Mouse (Mus musculus): ENCODE measurements at regions not wholly inside any gene's neighbourhood (a gene's known extent, or its start where the extent isn't known, plus 50 kb on each side); places are given as distances from the start of the nearest gene placed in this dataset.

DNA sequence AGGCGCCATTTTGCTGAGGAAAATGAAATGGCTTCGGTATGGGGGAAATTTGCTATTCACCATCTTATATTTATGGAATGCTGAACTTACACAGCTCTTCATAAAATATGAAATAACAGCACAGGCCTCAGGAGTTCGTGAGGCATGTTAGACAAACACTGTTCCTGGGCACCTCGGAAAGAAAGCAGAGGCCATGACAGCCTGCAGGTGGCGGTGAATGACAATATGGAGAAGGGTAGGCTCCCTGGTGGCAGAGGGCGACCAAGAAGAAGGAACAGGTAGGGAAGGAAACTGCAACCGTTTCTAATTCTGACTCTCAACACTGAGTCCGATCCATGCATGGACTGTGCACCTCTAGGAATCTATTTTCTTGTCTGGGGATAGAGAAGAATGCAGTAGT, 553.6 kb upstream of the Tmpo start:
- TF ChIP-seq POLR2A (IDR thresholded peaks at IDR 0.05; ENCODE audit: control insufficient read depth, low read depth, low read length) (no peak), CTCF (IDR thresholded peaks at IDR 0.05; ENCODE audit: control insufficient read depth, insufficient read depth, insufficient replicate concordance, low read depth, low read length) (no peak)
- Histone ChIP-seq H3K4me1 (ENCODE audit: control insufficient read depth, insufficient read depth, low read length) (no peaks in the 10 kb centered on the region), H3K27me3 (ENCODE audit: control insufficient read depth, insufficient read depth, low read length) (no peaks in the 10 kb centered on the region), H3K27ac (ENCODE audit: control insufficient read depth, insufficient read depth, low read depth, low read length) (no peak overlapping the region), H3K36me3 (ENCODE audit: control insufficient read depth, insufficient read depth, low read length) (no peaks in the 10 kb centered on the region), H3K4me3 (ENCODE audit: control insufficient read depth, low read depth, low read length) (no peak overlapping the region)

DNA sequence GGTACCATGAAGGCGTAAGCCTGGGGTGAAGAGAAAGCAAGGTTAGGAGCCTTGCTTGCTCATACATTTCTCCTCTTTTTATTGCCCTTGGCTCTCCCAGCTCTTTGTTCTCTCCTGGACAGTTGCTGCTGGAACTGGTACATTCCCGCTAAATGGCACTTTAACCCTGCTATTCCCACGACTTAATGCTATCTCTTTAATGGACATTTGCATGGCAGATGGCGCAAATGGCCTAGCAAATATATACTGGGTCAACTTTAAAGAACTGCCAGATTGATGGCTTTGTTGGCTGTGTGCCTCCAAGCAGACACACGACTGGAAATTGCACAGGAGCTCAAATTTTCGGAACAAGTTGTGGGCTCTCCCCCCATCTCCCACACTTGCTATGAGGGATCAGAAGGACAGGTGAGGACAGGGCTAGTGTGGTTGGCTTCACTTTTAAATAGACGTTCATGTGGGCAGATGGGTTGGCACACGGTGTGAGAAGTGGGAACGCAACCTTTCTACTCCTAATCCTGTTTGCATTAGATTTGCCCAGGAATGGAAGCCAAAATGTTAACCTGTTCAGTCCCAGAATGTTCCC, 551.0 kb upstream of the Tmpo start:
- no peaks in the 10 kb centered on the region for H3K4me1 ChIP-seq (ENCODE audit: control insufficient read depth, insufficient read depth, low read length)
- H3K36me3 ChIP-seq (ENCODE audit: control insufficient read depth, insufficient read depth, low read length), result no peaks in the 10 kb centered on the region
- no peak overlapping the region for H3K4me3 ChIP-seq (ENCODE audit: control insufficient read depth, low read depth, low read length)
- TF ChIP-seq POLR2A (IDR thresholded peaks at IDR 0.05; ENCODE audit: control insufficient read depth, low read depth, low read length) (no peak), CTCF (IDR thresholded peaks at IDR 0.05; ENCODE audit: control insufficient read depth, insufficient read depth, insufficient replicate concordance, low read depth, low read length) (no peak)
- H3K27ac ChIP-seq (ENCODE audit: control insufficient read depth, insufficient read depth, low read depth, low read length), result no peak overlapping the region
- H3K27me3 ChIP-seq (ENCODE audit: control insufficient read depth, insufficient read depth, low read length), result no peaks in the 10 kb centered on the region

DNA sequence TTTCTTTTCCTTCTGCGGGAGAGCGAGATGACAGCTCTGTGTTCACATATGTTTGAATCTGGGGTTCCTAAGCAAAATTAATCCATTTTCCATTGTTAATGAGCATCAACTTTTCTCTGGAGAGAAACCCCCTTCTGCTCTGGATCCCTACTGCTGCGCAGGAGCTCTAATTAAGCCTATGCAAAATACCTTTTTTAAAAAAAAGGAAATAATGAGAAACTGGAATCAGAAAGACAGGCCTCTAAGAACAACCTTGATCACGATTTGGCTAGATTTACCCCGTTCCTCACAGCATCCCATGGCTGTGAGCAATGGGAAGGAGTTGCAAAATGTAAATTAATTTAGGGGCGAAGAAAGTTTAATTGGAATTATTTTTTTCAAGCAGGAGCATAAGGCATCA, 548.9 kb upstream of the Tmpo start:
- Histone ChIP-seq H3K27ac (ENCODE audit: control insufficient read depth, insufficient read depth, low read depth, low read length) (no peak overlapping the region), H3K27me3 (ENCODE audit: control insufficient read depth, insufficient read depth, low read length) (no peaks in the 10 kb centered on the region), H3K4me3 (ENCODE audit: control insufficient read depth, low read depth, low read length) (no peak overlapping the region), H3K4me1 (ENCODE audit: control insufficient read depth, insufficient read depth, low read length) (no peaks in the 10 kb centered on the region), H3K36me3 (ENCODE audit: control insufficient read depth, insufficient read depth, low read length) (no peaks in the 10 kb centered on the region)
- TF ChIP-seq CTCF (IDR thresholded peaks at IDR 0.05; ENCODE audit: control insufficient read depth, insufficient read depth, insufficient replicate concordance, low read depth, low read length), result no peak
- TF ChIP-seq POLR2A (IDR thresholded peaks at IDR 0.05; ENCODE audit: control insufficient read depth, low read depth, low read length), result no peak

GRCm38 (mm10) chr10:91719561-91720371, 538.7 kb upstream of the Tmpo start:
- Histone ChIP-seq H3K27me3 (ENCODE audit: control insufficient read depth, insufficient read depth, low read length) (no peaks in the 10 kb centered on the region), H3K4me1 (ENCODE audit: control insufficient read depth, insufficient read depth, low read length) (peaks cover 2% of the 10 kb centered on the region; the same call in 1 of the 2 replicates), H3K4me3 (ENCODE audit: control insufficient read depth, low read depth, low read length) (no peak overlapping the region), H3K36me3 (ENCODE audit: control insufficient read depth, insufficient read depth, low read length) (no peaks in the 10 kb centered on the region), H3K27ac (ENCODE audit: control insufficient read depth, insufficient read depth, low read depth, low read length) (no peak overlapping the region)
- no peak for TF ChIP-seq POLR2A (IDR thresholded peaks at IDR 0.05; ENCODE audit: control insufficient read depth, low read depth, low read length)
- no peak for TF ChIP-seq CTCF (IDR thresholded peaks at IDR 0.05; ENCODE audit: control insufficient read depth, insufficient read depth, insufficient replicate concordance, low read depth, low read length)

DNA sequence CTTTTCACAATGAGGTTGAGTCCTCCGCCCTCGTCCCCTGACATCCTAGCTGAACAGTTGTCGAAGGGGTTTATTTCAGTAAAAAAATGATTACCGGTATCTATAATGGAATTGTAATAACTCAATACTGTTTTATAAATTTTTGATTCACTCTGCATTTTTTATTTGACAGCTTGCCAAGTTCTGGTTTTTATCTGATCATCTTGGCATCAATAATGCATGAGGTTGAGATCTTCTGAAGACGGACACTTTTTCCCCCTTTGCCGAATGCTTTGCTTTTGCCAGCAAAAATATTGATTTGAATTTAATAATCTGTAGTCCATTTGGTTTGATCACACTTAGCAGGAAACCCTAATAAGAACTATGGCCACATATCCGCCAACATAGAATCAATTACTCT, 535.5 kb upstream of the Tmpo start:
- TF ChIP-seq CTCF (IDR thresholded peaks at IDR 0.05; ENCODE audit: control insufficient read depth, insufficient read depth, insufficient replicate concordance, low read depth, low read length) (no peak), POLR2A (IDR thresholded peaks at IDR 0.05; ENCODE audit: control insufficient read depth, low read depth, low read length) (no peak)

GRCm38 (mm10) chr10:91714648-91715047, 533.5 kb upstream of the Tmpo start:
- Histone ChIP-seq H3K4me3 (ENCODE audit: control insufficient read depth, low read depth, low read length) (no peak overlapping the region), H3K4me1 (ENCODE audit: control insufficient read depth, insufficient read depth, low read length) (peaks cover 2% of the 10 kb centered on the region; the same call in 1 of the 2 replicates), H3K36me3 (ENCODE audit: control insufficient read depth, insufficient read depth, low read length) (no peaks in the 10 kb centered on the region), H3K27ac (ENCODE audit: control insufficient read depth, insufficient read depth, low read depth, low read length) (no peak overlapping the region), H3K27me3 (ENCODE audit: control insufficient read depth, insufficient read depth, low read length) (no peaks in the 10 kb centered on the region)
- TF ChIP-seq POLR2A (IDR thresholded peaks at IDR 0.05; ENCODE audit: control insufficient read depth, low read depth, low read length) (no peak), CTCF (IDR thresholded peaks at IDR 0.05; ENCODE audit: control insufficient read depth, insufficient read depth, insufficient replicate concordance, low read depth, low read length) (no peak)

More for the DNA sequence above, 535.5 kb upstream of the Tmpo start:
- H3K4me1 ChIP-seq (ENCODE audit: control insufficient read depth, insufficient read depth, low read length), result peaks cover 2% of the 10 kb centered on the region; the same call in 1 of the 2 replicates
- no peak overlapping the region for H3K27ac ChIP-seq (ENCODE audit: control insufficient read depth, insufficient read depth, low read depth, low read length)
- no peak overlapping the region for H3K4me3 ChIP-seq (ENCODE audit: control insufficient read depth, low read depth, low read length)
- no peaks in the 10 kb centered on the region for H3K36me3 ChIP-seq (ENCODE audit: control insufficient read depth, insufficient read depth, low read length)
- no peaks in the 10 kb centered on the region for H3K27me3 ChIP-seq (ENCODE audit: control insufficient read depth, insufficient read depth, low read length)

GRCm38 (mm10) chr10:91713529-91713928, 532.4 kb upstream of the Tmpo start:
- Histone ChIP-seq H3K4me3 (ENCODE audit: control insufficient read depth, low read depth, low read length) (no peak overlapping the region), H3K4me1 (ENCODE audit: control insufficient read depth, insufficient read depth, low read length) (no peaks in the 10 kb centered on the region)

More at GRCm38 (mm10) chr10:91713529-91713928, 532.4 kb upstream of the Tmpo start:
- H3K27ac ChIP-seq (ENCODE audit: control insufficient read depth, insufficient read depth, low read depth, low read length), result no peak overlapping the region
- no peaks in the 10 kb centered on the region for H3K36me3 ChIP-seq (ENCODE audit: control insufficient read depth, insufficient read depth, low read length)
- no peak for TF ChIP-seq CTCF (IDR thresholded peaks at IDR 0.05; ENCODE audit: control insufficient read depth, insufficient read depth, insufficient replicate concordance, low read depth, low read length)
- TF ChIP-seq POLR2A (IDR thresholded peaks at IDR 0.05; ENCODE audit: control insufficient read depth, low read depth, low read length), result no peak
- no peaks in the 10 kb centered on the region for H3K27me3 ChIP-seq (ENCODE audit: control insufficient read depth, insufficient read depth, low read length)
